Mouse (Mus musculus): ENCODE results near the gene Crct1. TPM values are rescaled to one million over a fixed set of nuclear protein-coding genes. Genes with fewer than 3 reads are reported as not detected.

Crct1 gene
- polyA plus RNA-seq, 1 experiment = 3.9 TPM

DNA sequence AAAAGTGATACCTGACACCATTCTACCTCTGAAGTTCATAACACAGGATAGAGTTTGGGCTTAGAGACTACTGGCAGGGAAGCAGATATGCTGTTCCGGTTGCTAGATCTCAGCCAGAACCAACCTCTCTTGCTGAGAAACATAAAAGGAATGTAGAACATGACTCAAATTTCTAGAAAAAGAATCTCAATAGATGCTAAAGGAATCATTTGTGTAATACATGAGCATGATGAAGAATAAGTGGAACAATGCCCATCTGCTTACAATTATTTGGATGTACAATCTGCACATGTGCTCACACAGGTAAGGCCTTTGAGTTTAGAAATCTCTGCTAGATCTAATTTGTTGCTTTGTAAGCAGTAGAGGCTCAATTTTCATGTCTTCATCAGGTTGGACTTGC lies 5.7 kb upstream of the Crct1 start:
- Histone ChIP-seq H3K4me1 (replicated peaks; ENCODE audit: control insufficient read depth, insufficient read depth, low read length) (no peaks in the 10 kb centered on the region), H3K36me3 (ENCODE audit: control insufficient read depth, insufficient read depth, low read length) (no peaks in the 10 kb centered on the region), H3K27ac (ENCODE audit: control insufficient read depth, insufficient read depth, low read length) (no peak overlapping the region), H3K4me3 (ENCODE audit: control insufficient read depth, insufficient read depth, low read length) (no peak overlapping the region), H3K27me3 (ENCODE audit: control insufficient read depth, insufficient read depth, low read length) (no peaks in the 10 kb centered on the region)
- DNase-seq = no peak
- 100% methylated on average over 1 of the region's 1 CpGs for WGBS
- TF ChIP-seq CTCF (IDR thresholded peaks at IDR 0.05; ENCODE audit: borderline replicate concordance, control insufficient read depth, extremely low read depth, insufficient read depth, low read length, poor library complexity) = no peak
- no peak for TF ChIP-seq POLR2A (IDR thresholded peaks at IDR 0.05; ENCODE audit: control insufficient read depth, extremely low read depth, insufficient read depth, low read length, poor library complexity)

DNA sequence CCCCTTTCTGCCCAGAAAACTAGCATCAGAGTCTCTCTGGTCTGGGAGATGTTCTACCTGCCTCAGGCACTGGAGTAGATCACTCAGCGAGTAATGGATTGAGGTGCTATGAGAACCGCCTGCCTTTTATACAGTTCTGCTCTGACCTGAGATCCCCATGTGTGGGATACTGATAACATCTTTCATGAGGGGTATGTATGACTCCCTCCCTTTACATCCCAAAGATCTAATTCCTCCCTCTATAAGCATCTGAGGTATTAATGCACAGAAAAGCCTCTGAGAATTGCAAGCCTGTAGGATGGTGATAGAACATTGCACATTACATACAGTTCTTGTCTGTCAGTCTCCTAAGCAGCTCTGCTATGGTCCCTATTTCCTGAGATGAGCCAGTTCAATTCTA lies 3.5 kb upstream of the Crct1 start, which contains the start of gene Lce1m:
Gene Lce1m (minus strand): TSS at position 101 of the 400 bp plus-strand sequence.
- no peak for DNase-seq
- WGBS = 95% methylated on average over 2 of the region's 2 CpGs
- no peaks in the 10 kb centered on the region; the same call in 1 of the 2 replicates for H3K27me3 ChIP-seq (ENCODE audit: control insufficient read depth, insufficient read depth, low read length)
- TF ChIP-seq POLR2A (IDR thresholded peaks at IDR 0.05; ENCODE audit: control insufficient read depth, extremely low read depth, insufficient read depth, low read length, poor library complexity) (no peak), CTCF (IDR thresholded peaks at IDR 0.05; ENCODE audit: borderline replicate concordance, control insufficient read depth, extremely low read depth, insufficient read depth, low read length, poor library complexity) (no peak)
- H3K36me3 ChIP-seq (ENCODE audit: control insufficient read depth, insufficient read depth, low read length) = no peaks in the 10 kb centered on the region
- H3K27ac ChIP-seq (ENCODE audit: control insufficient read depth, insufficient read depth, low read length) = no peak within 1 kb of the TSS
- no peaks in the 10 kb centered on the region for H3K4me1 ChIP-seq (replicated peaks; ENCODE audit: control insufficient read depth, insufficient read depth, low read length)
- no peak within 1 kb of the TSS for H3K4me3 ChIP-seq (ENCODE audit: control insufficient read depth, insufficient read depth, low read length)

DNA sequence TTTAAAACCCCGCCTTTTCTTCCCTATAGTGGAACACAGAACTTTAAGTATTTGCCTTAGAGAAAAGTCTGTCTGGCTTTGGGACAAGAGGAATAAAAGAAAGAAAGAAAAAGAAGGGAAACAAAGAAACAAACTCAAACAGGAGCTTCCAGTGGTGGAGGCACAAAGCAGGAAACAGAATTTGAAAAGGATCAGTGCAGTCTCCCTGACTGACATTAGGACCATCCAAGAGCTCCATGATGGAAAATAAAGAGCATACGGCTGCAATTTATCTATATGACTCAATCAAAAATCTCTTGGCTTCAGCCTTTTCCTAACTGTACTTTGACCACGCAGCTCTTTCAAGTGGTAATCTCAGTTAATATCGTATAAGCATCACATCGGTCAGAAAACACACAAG lies 616 bp downstream of the Crct1 start:
- H3K27me3 ChIP-seq (ENCODE audit: control insufficient read depth, insufficient read depth, low read length) = no peaks in the 10 kb centered on the region; the same call in 1 of the 2 replicates
- H3K27ac ChIP-seq (ENCODE audit: control insufficient read depth, insufficient read depth, low read length) = no peak overlapping the region
- H3K4me1 ChIP-seq (replicated peaks; ENCODE audit: control insufficient read depth, insufficient read depth, low read length) = no peaks in the 10 kb centered on the region
- H3K4me3 ChIP-seq (ENCODE audit: control insufficient read depth, insufficient read depth, low read length) = no peak overlapping the region
- no peak for DNase-seq
- TF ChIP-seq POLR2A (IDR thresholded peaks at IDR 0.05; ENCODE audit: control insufficient read depth, extremely low read depth, insufficient read depth, low read length, poor library complexity) = no peak
- TF ChIP-seq CTCF (IDR thresholded peaks at IDR 0.05; ENCODE audit: borderline replicate concordance, control insufficient read depth, extremely low read depth, insufficient read depth, low read length, poor library complexity) = no peak
- WGBS = 45% methylated on average over 5 of the region's 5 CpGs
- no peaks in the 10 kb centered on the region for H3K36me3 ChIP-seq (ENCODE audit: control insufficient read depth, insufficient read depth, low read length)

DNA sequence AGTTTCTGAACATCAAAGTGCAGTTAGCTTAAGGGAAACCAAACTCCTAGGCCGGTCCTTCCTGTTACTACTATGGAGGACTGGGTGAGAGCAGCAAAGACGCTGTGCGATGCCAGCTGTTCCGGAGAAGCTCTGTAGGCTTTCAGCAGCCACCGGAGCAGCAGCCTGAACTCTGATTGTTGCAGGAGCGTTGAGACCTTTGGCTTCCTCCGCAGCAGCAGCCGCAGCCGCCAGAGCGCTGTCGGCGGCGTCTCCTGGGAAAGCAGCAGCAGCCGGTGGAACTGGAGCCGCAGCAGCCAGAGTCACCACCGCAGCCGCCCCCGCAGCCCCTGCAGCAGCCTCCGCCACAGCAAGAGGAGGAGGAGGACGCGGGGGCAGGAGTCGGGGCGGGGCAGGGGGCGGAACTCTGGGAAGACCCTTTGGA lies 1.1 kb downstream of the Crct1 start:
- H3K27ac ChIP-seq (ENCODE audit: control insufficient read depth, insufficient read depth, low read length) = no peak overlapping the region
- WGBS = 4% methylated on average over 24 of the region's 24 CpGs

DNA sequence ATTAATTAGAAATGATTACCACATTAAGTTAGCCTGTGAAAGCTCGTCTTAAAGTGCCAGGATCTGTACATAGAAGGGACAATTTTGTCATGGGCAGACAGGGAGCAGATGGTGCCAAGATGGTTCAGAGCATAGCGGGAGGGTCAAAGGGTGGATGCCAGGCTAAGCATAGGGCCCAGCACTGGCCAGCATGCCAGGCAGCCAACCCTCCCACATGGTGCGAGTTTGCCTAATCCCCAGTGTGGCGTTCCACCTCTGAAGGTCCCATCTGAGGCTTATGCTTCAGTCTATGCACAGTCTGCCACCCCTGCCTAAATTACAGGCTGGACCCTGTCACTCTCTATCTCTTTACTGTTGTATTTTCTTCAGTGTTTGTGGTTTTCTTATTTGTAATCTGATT lies 12.6 kb downstream of the Crct1 start:
- Histone ChIP-seq H3K4me3 (ENCODE audit: control insufficient read depth, insufficient read depth, low read length) (no peak overlapping the region), H3K27me3 (ENCODE audit: control insufficient read depth, insufficient read depth, low read length) (no peaks in the 10 kb centered on the region), H3K27ac (ENCODE audit: control insufficient read depth, insufficient read depth, low read length) (no peak overlapping the region), H3K4me1 (replicated peaks; ENCODE audit: control insufficient read depth, insufficient read depth, low read length) (no peaks in the 10 kb centered on the region), H3K36me3 (ENCODE audit: control insufficient read depth, insufficient read depth, low read length) (no peaks in the 10 kb centered on the region)
- WGBS = 84% methylated on average over 4 of the region's 4 CpGs
- DNase-seq = no peak
- TF ChIP-seq POLR2A (IDR thresholded peaks at IDR 0.05; ENCODE audit: control insufficient read depth, extremely low read depth, insufficient read depth, low read length, poor library complexity) (no peak), CTCF (IDR thresholded peaks at IDR 0.05; ENCODE audit: borderline replicate concordance, control insufficient read depth, extremely low read depth, insufficient read depth, low read length, poor library complexity) (no peak)

More for the DNA sequence above, 1.1 kb downstream of the Crct1 start:
- TF ChIP-seq CTCF (IDR thresholded peaks at IDR 0.05; ENCODE audit: borderline replicate concordance, control insufficient read depth, extremely low read depth, insufficient read depth, low read length, poor library complexity) (no peak), POLR2A (IDR thresholded peaks at IDR 0.05; ENCODE audit: control insufficient read depth, extremely low read depth, insufficient read depth, low read length, poor library complexity) (no peak)
- Histone ChIP-seq H3K36me3 (ENCODE audit: control insufficient read depth, insufficient read depth, low read length) (no peaks in the 10 kb centered on the region), H3K4me3 (ENCODE audit: control insufficient read depth, insufficient read depth, low read length) (no peak overlapping the region), H3K4me1 (replicated peaks; ENCODE audit: control insufficient read depth, insufficient read depth, low read length) (no peaks in the 10 kb centered on the region), H3K27me3 (ENCODE audit: control insufficient read depth, insufficient read depth, low read length) (no peaks in the 10 kb centered on the region; the same call in 1 of the 2 replicates)
- DNase-seq = no peak

DNA sequence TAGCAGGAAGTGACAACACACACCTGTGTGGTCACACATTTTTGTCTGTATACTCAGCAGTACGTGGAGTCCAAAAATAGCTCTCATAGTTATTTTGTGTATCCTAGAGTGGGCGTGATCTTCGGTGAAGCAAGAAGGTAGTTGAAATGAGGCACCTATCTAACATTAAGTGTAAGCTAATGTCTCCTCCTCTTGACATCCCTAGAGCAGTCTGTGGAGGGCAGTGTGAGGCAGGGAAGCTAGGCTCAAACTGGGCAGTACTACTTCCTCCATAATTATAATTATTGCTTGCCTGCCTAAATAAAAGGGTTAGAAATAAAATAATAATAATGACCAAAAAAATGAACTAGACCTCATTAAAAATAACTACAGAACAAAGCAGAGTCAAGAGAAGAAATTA lies 14.9 kb downstream of the Crct1 start:
- 71% methylated on average over 3 of the region's 3 CpGs for WGBS
- Histone ChIP-seq H3K4me3 (ENCODE audit: control insufficient read depth, insufficient read depth, low read length) (no peak overlapping the region), H3K27me3 (ENCODE audit: control insufficient read depth, insufficient read depth, low read length) (no peaks in the 10 kb centered on the region), H3K27ac (ENCODE audit: control insufficient read depth, insufficient read depth, low read length) (no peak overlapping the region), H3K36me3 (ENCODE audit: control insufficient read depth, insufficient read depth, low read length) (no peaks in the 10 kb centered on the region), H3K4me1 (replicated peaks; ENCODE audit: control insufficient read depth, insufficient read depth, low read length) (no peaks in the 10 kb centered on the region)
- TF ChIP-seq CTCF (IDR thresholded peaks at IDR 0.05; ENCODE audit: borderline replicate concordance, control insufficient read depth, extremely low read depth, insufficient read depth, low read length, poor library complexity) = no peak
- TF ChIP-seq POLR2A (IDR thresholded peaks at IDR 0.05; ENCODE audit: control insufficient read depth, extremely low read depth, insufficient read depth, low read length, poor library complexity) = no peak
- no peak for DNase-seq

DNA sequence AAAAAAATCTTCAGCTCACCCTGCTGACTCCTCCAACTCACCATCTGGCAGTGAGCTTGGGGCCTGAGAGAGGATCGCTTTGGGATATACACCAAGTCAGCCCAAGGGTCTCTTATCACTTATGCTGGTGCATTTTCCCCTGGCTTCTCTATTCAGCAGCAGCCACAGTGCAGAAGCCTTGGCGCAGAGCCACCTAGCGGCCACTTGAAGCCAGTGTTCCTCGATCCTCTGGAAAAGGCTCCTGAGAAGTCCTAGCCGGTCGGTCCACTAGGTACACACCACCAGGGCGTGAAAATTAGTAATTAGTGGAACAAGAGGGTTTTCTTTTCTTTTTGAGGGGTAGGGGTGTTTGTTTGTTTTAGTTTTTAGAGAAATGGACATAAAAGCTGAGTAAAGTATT lies 16.8 kb downstream of the Crct1 start:
- H3K27ac ChIP-seq (ENCODE audit: control insufficient read depth, insufficient read depth, low read length) = no peak overlapping the region
- no peaks in the 10 kb centered on the region for H3K4me1 ChIP-seq (replicated peaks; ENCODE audit: control insufficient read depth, insufficient read depth, low read length)
- peak; percentile 3 for DNase-seq
- TF ChIP-seq POLR2A (IDR thresholded peaks at IDR 0.05; ENCODE audit: control insufficient read depth, extremely low read depth, insufficient read depth, low read length, poor library complexity) (no peak), CTCF (IDR thresholded peaks at IDR 0.05; ENCODE audit: borderline replicate concordance, control insufficient read depth, extremely low read depth, insufficient read depth, low read length, poor library complexity) (peak; percentile 69; the same call in 1 of the 2 replicates)
- H3K27me3 ChIP-seq (ENCODE audit: control insufficient read depth, insufficient read depth, low read length) = no peaks in the 10 kb centered on the region
- no peak overlapping the region for H3K4me3 ChIP-seq (ENCODE audit: control insufficient read depth, insufficient read depth, low read length)
- H3K36me3 ChIP-seq (ENCODE audit: control insufficient read depth, insufficient read depth, low read length) = no peaks in the 10 kb centered on the region
- WGBS = 5% methylated on average over 7 of the region's 7 CpGs
